Mouse (Mus musculus) heart, postnatal 4 days (tissue): ENCODE measurements around the gene Dusp9. TPM values are rescaled to one million over a fixed set of nuclear protein-coding genes. Genes with fewer than 3 reads are reported as not detected.

ENCODE experiments used
- DNase-seq: peaks from one replicate; pipeline ENCODE4 v3.0.0; 2021
- total RNA-seq, 2 experiments: library from RNA; stranded (reverse); gene quantifications; 2 replicates each; pipeline ENCODE4 v1.2.3; 2021

Dusp9 gene
- total RNA-seq = under 1 TPM; 0.18 to 0.19 TPM

- DNase-seq = peak; percentile 33
Measured at GRCm38 (mm10) chrX:73639255-73639675, at the start of gene Dusp9. Gene Dusp9, plus strand, starts transcription at chrX:73639419.

GRCm38 (mm10) chrX:73593212-73593611 lies 46.0 kb upstream of the Dusp9 start:
- DNase-seq = peak; percentile 31

- DNase-seq = no peak
Measured at GRCm38 (mm10) chrX:73594451-73595121, 44.6 kb upstream of the Dusp9 start.

GRCm38 (mm10) chrX:73595297-73595938 lies 43.8 kb upstream of the Dusp9 start:
- no peak for DNase-seq

- DNase-seq = no peak
Measured at GRCm38 (mm10) chrX:73601456-73601855, 37.8 kb upstream of the Dusp9 start.

GRCm38 (mm10) chrX:73613665-73614064 lies 25.6 kb upstream of the Dusp9 start:
- DNase-seq = no peak

- no peak for DNase-seq
Measured at GRCm38 (mm10) chrX:73615876-73616275, 23.3 kb upstream of the Dusp9 start.

GRCm38 (mm10) chrX:73619401-73619800 lies 19.8 kb upstream of the Dusp9 start:
- DNase-seq = no peak

- no peak for DNase-seq
Measured at GRCm38 (mm10) chrX:73619890-73620289, 19.3 kb upstream of the Dusp9 start.

- DNase-seq = no peak
Measured at GRCm38 (mm10) chrX:73626981-73627380, 12.2 kb upstream of the Dusp9 start.

- DNase-seq = no peak
Measured at GRCm38 (mm10) chrX:73635425-73635824, 3.8 kb upstream of the Dusp9 start.

GRCm38 (mm10) chrX:73637415-73637814 lies 1.8 kb upstream of the Dusp9 start:
- DNase-seq = no peak

GRCm38 (mm10) chrX:73639901-73640469 lies 766 bp downstream of the Dusp9 start:
- no peak for DNase-seq

- no peak for DNase-seq
Measured at GRCm38 (mm10) chrX:73645121-73645520, 5.9 kb downstream of the Dusp9 start.

GRCm38 (mm10) chrX:73650869-73651268 lies 11.7 kb downstream of the Dusp9 start:
- no peak for DNase-seq

GRCm38 (mm10) chrX:73653392-73653791 lies 14.2 kb downstream of the Dusp9 start:
- no peak for DNase-seq

GRCm38 (mm10) chrX:73654177-73654576 lies 15.0 kb downstream of the Dusp9 start:
- peak; percentile 52 for DNase-seq

GRCm38 (mm10) chrX:73655529-73655928 lies 16.3 kb downstream of the Dusp9 start:
- DNase-seq = peak; percentile 40

GRCm38 (mm10) chrX:73658391-73658790 lies 19.2 kb downstream of the Dusp9 start:
- no peak for DNase-seq

- DNase-seq = no peak
Measured at GRCm38 (mm10) chrX:73658936-73659574, 19.8 kb downstream of the Dusp9 start.

- DNase-seq = peak; percentile 29
Measured at GRCm38 (mm10) chrX:73659575-73660283, 20.5 kb downstream of the Dusp9 start, which contains the start of gene Pnck. Gene Pnck, minus strand, starts transcription at chrX:73660117.

GRCm38 (mm10) chrX:73660284-73660665 lies 21.1 kb downstream of the Dusp9 start:
- no peak for DNase-seq

- DNase-seq = no peak
Measured at GRCm38 (mm10) chrX:73663143-73663542, 23.9 kb downstream of the Dusp9 start.
